Comparison of ENCODE assay signal across 12 mouse cellular contexts in genomic region chr6:99277251-99277650, GRCm38 (mm10).
"Had no signal": no experiment of that assay in that cellular context is flagged by ENCODE, and none has a peak within 500 bp of the region (broad histone marks: within the 10 kb centered on the region; RNA-seq: fewer than 3 reads in every experiment).

No protein-coding gene starts in this region.

- DNase-seq: retina, postnatal 1 day; right cerebral cortex, adult 18-20 months; right cerebral cortex, postnatal 14 days; right cerebral cortex, postnatal 25 days; right cerebral cortex, postnatal 4 days; spleen, adult 18-20 months; thymus, adult 18-20 months; thymus, adult 2 months; thymus, postnatal 14 days; thymus, postnatal 25 days; thymus, postnatal 36 days; thymus, postnatal 4 days had no signal
